Mouse (Mus musculus) lung, postnatal 0 days (tissue): ENCODE results near the gene Hist1h3d. TPM values are rescaled to one million over a fixed set of nuclear protein-coding genes. Genes with fewer than 3 reads are reported as not detected.

ENCODE experiments used
- ATAC-seq: fragments of 200-750 bp; cut with Nextera tagmentation; 2 replicates; pipeline ENCODE4 v1.8.0; 2017; ENCODE audit warnings: moderate library complexity
- DNase-seq: peaks from one replicate; pipeline ENCODE4 v3.0.0-alpha.2; 2016; ENCODE audit warnings: low spot score
- H3K27ac ChIP-seq: fragments of 300-500 bp; sonication (generic); 2 replicates; pipeline ENCODE4 v1.5.1; 2014; ENCODE audit warnings: antibody characterized with exemption, mild to moderate bottlenecking, low read length, mixed read lengths
- H3K27me3 ChIP-seq: fragments of 300-500 bp; sonication (generic); replicated peaks from 2 replicates; pipeline ENCODE4 v1.6.1; 2014; ENCODE audit warnings: low read length, mixed read lengths; ENCODE audit not compliant: insufficient read depth
- H3K36me3 ChIP-seq: fragments of 300-500 bp; sonication (generic); 2 replicates; pipeline ENCODE4 v1.6.1; 2014; ENCODE audit warnings: low read length, mixed read lengths; ENCODE audit not compliant: insufficient read depth
- H3K4me1 ChIP-seq: fragments of 300-500 bp; sonication (generic); 2 replicates; pipeline ENCODE4 v1.6.1; 2014; ENCODE audit warnings: antibody characterized with exemption, low read depth, low read length, mixed read lengths; ENCODE audit not compliant: insufficient read depth
- H3K4me2 ChIP-seq: fragments of 300-500 bp; sonication (generic); replicated peaks from 2 replicates; pipeline ENCODE4 v1.6.1; 2014; ENCODE audit warnings: low read depth, mild to moderate bottlenecking, low read length, moderate library complexity, mixed read lengths
- H3K4me3 ChIP-seq: fragments of 300-500 bp; sonication (generic); 2 replicates; pipeline ENCODE4 v1.5.1; 2014; ENCODE audit warnings: low read depth, low read length
- H3K9ac ChIP-seq: fragments of 300-500 bp; sonication (generic); replicated peaks from 2 replicates; pipeline ENCODE4 v1.6.1; 2014; ENCODE audit warnings: low read depth, mild to moderate bottlenecking
- H3K9me3 ChIP-seq: fragments of 300-500 bp; sonication (generic); 2 replicates; pipeline ENCODE4 v1.6.1; 2016; ENCODE audit warnings: low read length, mixed read lengths
- CTCF ChIP-seq: IDR thresholded peaks from 2 replicates; pipeline ENCODE4 v1.5.1; 2016; ENCODE audit warnings: antibody characterized with exemption, mild to moderate bottlenecking
- EP300 ChIP-seq: IDR thresholded peaks from 2 replicates; pipeline ENCODE4 v1.6.1; 2016; ENCODE audit warnings: antibody characterized with exemption, mild to moderate bottlenecking, control low read depth
- WGBS: fragments of 180-500 bp; shearing (Covaris S2); extraction: QIAGEN DNeasy Blood & Tissue Kit; methylation state at CpG from one replicate; pipeline ENCODE4 v1.1.7; 2014; 5-methylcytosine and 5-hydroxymethylcytosine counted together
- polyA plus RNA-seq: library from polyadenylated mRNA; unstranded; fragments of >200 nt; fragmentation: Nextera tagmentation; extraction: Ambion mirVana; gene quantifications from 2 replicates; pipeline ENCODE4 v1.2.1, GENCODE M21; 2015

The Hist1h3d gene
- polyA plus RNA-seq: 0.62 and 1.3 TPM in 2 replicates

GRCm38 (mm10) chr13:23575271-23575851 is at the start of gene Hist1h3d:
Hist1h3d (plus strand) TSS chr13:23575763.
- no peaks in the 10 kb centered on the region for H3K27me3 ChIP-seq
- ATAC-seq (peak; percentile 55), DNase-seq (peak; percentile 96)
- peak within 1 kb of the TSS; percentile 35 for H3K4me3 ChIP-seq
- no peaks in the 10 kb centered on the region for H3K36me3 ChIP-seq
- WGBS: under 1% methylated on average over 18 of the region's 18 CpGs
- TF ChIP-seq CTCF (no peak), EP300 (no peak)
- H3K27ac ChIP-seq: peak within 1 kb of the TSS; percentile 76
- no peaks in the 10 kb centered on the region for H3K9me3 ChIP-seq
- H3K4me1 ChIP-seq: peaks cover 11% of the 10 kb centered on the region; the same call in 1 of the 2 replicates
- no peak within 1 kb of the TSS for H3K9ac ChIP-seq
- H3K4me2 ChIP-seq: peak within 1 kb of the TSS; percentile 57

GRCm38 (mm10) chr13:23525901-23526300 is 49.7 kb upstream of the Hist1h3d start:
- Histone ChIP-seq H3K27ac (no peak overlapping the region), H3K9ac (no peak overlapping the region), H3K4me2 (peak overlapping the region; percentile 53), H3K36me3 (no peaks in the 10 kb centered on the region), H3K4me3 (peak overlapping the region; percentile 28), H3K9me3 (no peaks in the 10 kb centered on the region), H3K27me3 (no peaks in the 10 kb centered on the region), H3K4me1 (no peaks in the 10 kb centered on the region)
- ATAC-seq: no peak
- 4% methylated on average over 10 of the region's 10 CpGs for WGBS
- DNase-seq: no peak
- TF ChIP-seq CTCF: no peak

- no peak overlapping the region for H3K9ac ChIP-seq
- under 1% methylated on average over 17 of the region's 17 CpGs for whole genome bisulfite sequencing
- peak overlapping the region; percentile 53 for H3K4me2 ChIP-seq
- TF ChIP-seq EP300: peak; percentile 29; the same call in 1 of the 2 replicates
- no peak for TF ChIP-seq CTCF
- ATAC-seq (peak; percentile 41), DNase-seq (peak; percentile 94)
- H3K4me1 ChIP-seq: no peaks in the 10 kb centered on the region
- no peaks in the 10 kb centered on the region for H3K9me3 ChIP-seq
- H3K4me3 ChIP-seq: peak overlapping the region; percentile 28
- no peaks in the 10 kb centered on the region for H3K27me3 ChIP-seq
- H3K36me3 ChIP-seq: no peaks in the 10 kb centered on the region
- no peak overlapping the region for H3K27ac ChIP-seq
Observed at GRCm38 (mm10) chr13:23526312-23526711, 49.3 kb upstream of the Hist1h3d start.

- Histone ChIP-seq H3K4me3 (no peak overlapping the region), H3K4me1 (peaks cover 10% of the 10 kb centered on the region; the same call in 1 of the 2 replicates), H3K27me3 (no peaks in the 10 kb centered on the region), H3K9ac (no peak overlapping the region), H3K9me3 (no peaks in the 10 kb centered on the region), H3K27ac (no peak overlapping the region), H3K4me2 (no peak overlapping the region), H3K36me3 (no peaks in the 10 kb centered on the region)
- TF ChIP-seq EP300 (no peak), CTCF (no peak)
- no peak for DNase-seq
- ATAC-seq: no peak
- 72% methylated on average over 5 of the region's 5 CpGs for WGBS
Observed at GRCm38 (mm10) chr13:23529005-23529404, 46.6 kb upstream of the Hist1h3d start.

GRCm38 (mm10) chr13:23529480-23530165 is 45.9 kb upstream of the Hist1h3d start:
- DNase-seq (no peak), ATAC-seq (no peak)
- H3K9me3 ChIP-seq: no peaks in the 10 kb centered on the region
- TF ChIP-seq CTCF (no peak), EP300 (no peak)
- H3K9ac ChIP-seq: peak overlapping the region; percentile 77
- no peaks in the 10 kb centered on the region for H3K27me3 ChIP-seq
- no peaks in the 10 kb centered on the region for H3K36me3 ChIP-seq
- H3K27ac ChIP-seq: peak overlapping the region; percentile 97; the same call in 1 of the 2 replicates
- H3K4me2 ChIP-seq: peak overlapping the region; percentile 64
- H3K4me1 ChIP-seq: peaks cover 14% of the 10 kb centered on the region; the same call in 1 of the 2 replicates
- 19% methylated on average over 2 of the region's 2 CpGs for WGBS
- peak overlapping the region; percentile 55 for H3K4me3 ChIP-seq

GRCm38 (mm10) chr13:23530181-23530900 is 45.2 kb upstream of the Hist1h3d start:
- under 1% methylated on average over 20 of the region's 20 CpGs for WGBS
- peak; percentile 83 for DNase-seq
- Histone ChIP-seq H3K4me1 (peaks cover 16% of the 10 kb centered on the region; the same call in 1 of the 2 replicates), H3K36me3 (no peaks in the 10 kb centered on the region), H3K4me3 (peak overlapping the region; percentile 55), H3K27me3 (no peaks in the 10 kb centered on the region), H3K27ac (peak overlapping the region; percentile 97), H3K4me2 (peak overlapping the region; percentile 64), H3K9me3 (no peaks in the 10 kb centered on the region), H3K9ac (peak overlapping the region; percentile 77)
- TF ChIP-seq EP300 (peak; percentile 48), CTCF (no peak)
- peak; percentile 37 for ATAC-seq
